Mouse (Mus musculus) erythroblast, embryonic 14.5 days (primary cell): ENCODE data around the gene Zc3hc1.

Source experiments
- GATA1 ChIP-seq: IDR thresholded peaks from 2 replicates; pipeline ENCODE4 v1.6.1; 2012; ENCODE audit warnings: low read length, inconsistent platforms, mixed read lengths
- TAL1 ChIP-seq: IDR thresholded peaks from 3 replicates; pipeline ENCODE4 v1.6.1; 2012; ENCODE audit warnings: low read length, inconsistent platforms, mixed read lengths

DNA sequence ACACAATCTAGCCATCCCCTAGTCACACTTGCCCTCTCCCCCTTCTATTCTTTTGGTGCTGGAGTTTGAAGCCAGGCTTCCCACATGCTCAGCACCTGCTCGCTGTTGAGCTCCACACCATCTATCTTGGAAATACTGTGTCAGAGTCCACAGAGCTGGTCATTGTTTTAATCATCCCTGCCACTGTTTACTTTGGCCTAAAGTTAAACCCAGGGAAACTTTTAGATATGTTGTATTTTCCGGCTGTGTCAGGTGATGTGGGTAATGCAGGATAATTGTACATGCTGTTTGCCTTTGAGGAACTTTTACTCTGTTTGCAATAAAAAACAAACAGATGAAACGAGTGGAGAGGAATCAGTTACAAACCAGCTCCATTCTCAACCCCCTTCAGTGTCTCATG lies 46.2 kb upstream of the Zc3hc1 start:
- TF ChIP-seq TAL1 (no peak), GATA1 (no peak)
